Mouse (Mus musculus) limb, embryonic 11.5 days (tissue): ENCODE results near the gene Zhx3. TPM values are rescaled to one million over a fixed set of nuclear protein-coding genes. Genes with fewer than 3 reads are reported as not detected.

Experiments
- ATAC-seq: fragments of 200-750 bp; cut with Nextera tagmentation; 2 replicates; pipeline ENCODE4 v1.8.0; 2017; ENCODE audit warnings: low read depth; ENCODE audit not compliant: insufficient number of reproducible peaks, low FRiP score, low TSS enrichment
- DNase-seq: peaks from one replicate; pipeline ENCODE4 v3.0.0-alpha.2; 2015; ENCODE audit warnings: low spot score
- H3K27ac ChIP-seq: fragments of 300-500 bp; sonication (generic); replicated peaks from 2 replicates; pipeline ENCODE4 v1.5.1; 2014; ENCODE audit warnings: low read depth, mild to moderate bottlenecking, low read length
- H3K27me3 ChIP-seq: fragments of 300-500 bp; sonication (generic); 2 replicates; pipeline ENCODE4 v1.6.1; 2014; ENCODE audit warnings: mild to moderate bottlenecking, low read length, mixed read lengths; ENCODE audit not compliant: control insufficient read depth, insufficient read depth
- H3K36me3 ChIP-seq: fragments of 300-500 bp; sonication (generic); 2 replicates; pipeline ENCODE4 v1.6.1; 2014; ENCODE audit warnings: mild to moderate bottlenecking, low read length, moderate library complexity, mixed read lengths; ENCODE audit not compliant: control insufficient read depth, insufficient read depth
- H3K4me1 ChIP-seq: fragments of 300-500 bp; sonication (generic); 2 replicates; pipeline ENCODE4 v1.6.1; 2014; ENCODE audit warnings: low read length, mixed read lengths; ENCODE audit not compliant: control insufficient read depth, insufficient read depth
- H3K4me2 ChIP-seq: fragments of 300-500 bp; sonication (generic); 2 replicates; pipeline ENCODE4 v1.6.1; 2014; ENCODE audit warnings: low read depth, mild to moderate bottlenecking, moderate library complexity; ENCODE audit not compliant: severe bottlenecking
- H3K4me3 ChIP-seq: fragments of 300-500 bp; sonication (generic); 2 replicates; pipeline ENCODE4 v1.5.1; 2014; ENCODE audit warnings: low read depth, low read length
- H3K9ac ChIP-seq: fragments of 300-500 bp; sonication (generic); 2 replicates; pipeline ENCODE4 v1.6.1; 2014; ENCODE audit warnings: mild to moderate bottlenecking, low read length
- H3K9me3 ChIP-seq: fragments of 300-500 bp; sonication (generic); 2 replicates; pipeline ENCODE4 v1.6.1; 2016; ENCODE audit warnings: low read length; ENCODE audit not compliant: control insufficient read depth
- WGBS: fragments of 180-500 bp; shearing (Covaris S2); extraction: QIAGEN DNeasy Blood & Tissue Kit; methylation state at CpG from one replicate; pipeline ENCODE4 v1.1.7; 2014; 5-methylcytosine and 5-hydroxymethylcytosine counted together
- polyA plus RNA-seq: library from polyadenylated mRNA; unstranded; fragments of >200 nt; fragmentation: Nextera tagmentation; extraction: Ambion mirVana; gene quantifications from 2 replicates; pipeline ENCODE4 v1.2.1, GENCODE M21; 2014

The Zhx3 gene
- polyA plus RNA-seq, 1 experiment from 2014 or later, result 8.2 TPM

DNA sequence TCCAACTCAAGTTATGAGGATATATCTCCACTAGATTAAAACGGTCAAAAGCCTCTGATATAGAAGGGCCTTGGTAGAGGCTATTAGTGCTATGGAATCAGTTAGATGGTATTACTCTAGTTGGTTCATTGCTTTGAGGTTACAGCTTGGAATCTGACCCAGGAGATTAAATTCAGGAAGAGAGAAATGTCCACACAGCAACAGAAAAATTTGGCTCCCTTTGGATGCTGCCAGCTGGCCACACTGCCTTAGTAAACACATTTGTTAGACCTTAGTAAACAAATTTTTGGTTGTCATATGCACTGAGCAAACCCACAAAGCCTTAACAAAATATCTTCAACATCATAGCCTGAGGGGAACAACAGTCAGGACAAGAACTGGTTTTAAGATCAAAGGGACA, 62.0 kb downstream of the Zhx3 start:
- no peaks in the 10 kb centered on the region for H3K9me3 ChIP-seq
- no peak for ATAC-seq
- no peaks in the 10 kb centered on the region for H3K36me3 ChIP-seq
- H3K27ac ChIP-seq, result no peak overlapping the region
- H3K4me1 ChIP-seq, result peaks cover 3% of the 10 kb centered on the region; the same call in 1 of the 2 replicates
- no peaks in the 10 kb centered on the region for H3K27me3 ChIP-seq
- DNase-seq, result no peak
- no peak overlapping the region for H3K4me2 ChIP-seq
- 77% methylated on average over 1 of the region's 1 CpGs for WGBS
- no peak overlapping the region for H3K4me3 ChIP-seq
- H3K9ac ChIP-seq, result no peak overlapping the region

DNA sequence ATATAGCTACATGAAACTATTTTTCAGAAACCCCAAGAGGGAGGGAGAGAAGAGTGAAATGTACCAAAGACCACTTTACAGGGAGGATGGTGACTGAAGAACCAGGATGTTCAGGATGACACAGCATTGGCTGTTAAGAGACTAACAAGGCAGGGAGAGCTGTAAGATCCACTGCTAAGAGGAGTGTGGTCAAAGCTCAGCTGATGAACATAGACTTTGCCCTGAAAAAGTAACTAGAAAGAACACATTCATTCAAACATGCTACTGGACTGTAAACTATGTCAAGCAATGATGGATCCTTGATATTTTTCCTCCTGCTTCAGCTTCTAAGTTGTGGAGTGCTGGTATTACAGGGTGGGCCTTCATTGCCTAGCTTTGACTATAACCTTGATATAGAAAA, 62.4 kb downstream of the Zhx3 start:
- H3K27me3 ChIP-seq, result no peaks in the 10 kb centered on the region
- H3K9ac ChIP-seq, result no peak overlapping the region
- no peaks in the 10 kb centered on the region for H3K9me3 ChIP-seq
- H3K4me2 ChIP-seq, result no peak overlapping the region
- no peak overlapping the region for H3K4me3 ChIP-seq
- H3K4me1 ChIP-seq, result peaks cover 3% of the 10 kb centered on the region; the same call in 1 of the 2 replicates
- H3K36me3 ChIP-seq, result no peaks in the 10 kb centered on the region
- no peak overlapping the region for H3K27ac ChIP-seq
- ATAC-seq, result no peak
- no peak for DNase-seq

DNA sequence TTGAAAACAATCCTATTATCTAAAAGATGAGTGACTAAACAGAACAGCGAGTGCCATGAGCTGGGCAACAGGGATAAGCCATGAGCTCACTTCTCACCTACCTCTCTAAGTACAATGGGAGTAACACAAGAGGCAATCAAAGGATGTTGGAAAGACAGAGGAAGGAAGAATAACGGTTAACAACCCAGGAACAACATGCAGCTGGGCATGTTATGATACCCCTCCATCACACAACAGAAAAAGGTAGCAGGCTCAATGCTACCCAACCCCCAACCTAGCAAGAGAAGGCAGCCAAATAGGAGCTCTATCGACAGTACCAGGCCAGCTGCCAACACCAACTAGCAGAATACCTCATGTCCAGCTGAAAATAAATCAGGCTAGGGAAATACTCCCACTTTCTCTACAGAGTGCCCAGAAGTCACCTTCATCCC, 66.7 kb downstream of the Zhx3 start:
- no peaks in the 10 kb centered on the region for H3K27me3 ChIP-seq
- H3K4me1 ChIP-seq, result peaks cover 3% of the 10 kb centered on the region; the same call in 1 of the 2 replicates
- H3K9ac ChIP-seq, result no peak overlapping the region
- DNase-seq (no peak), ATAC-seq (no peak)
- H3K36me3 ChIP-seq, result no peaks in the 10 kb centered on the region
- 60% methylated on average over 3 of the region's 3 CpGs for WGBS
- H3K27ac ChIP-seq, result no peak overlapping the region
- H3K9me3 ChIP-seq, result no peaks in the 10 kb centered on the region
- no peak overlapping the region for H3K4me3 ChIP-seq
- no peak overlapping the region for H3K4me2 ChIP-seq

DNA sequence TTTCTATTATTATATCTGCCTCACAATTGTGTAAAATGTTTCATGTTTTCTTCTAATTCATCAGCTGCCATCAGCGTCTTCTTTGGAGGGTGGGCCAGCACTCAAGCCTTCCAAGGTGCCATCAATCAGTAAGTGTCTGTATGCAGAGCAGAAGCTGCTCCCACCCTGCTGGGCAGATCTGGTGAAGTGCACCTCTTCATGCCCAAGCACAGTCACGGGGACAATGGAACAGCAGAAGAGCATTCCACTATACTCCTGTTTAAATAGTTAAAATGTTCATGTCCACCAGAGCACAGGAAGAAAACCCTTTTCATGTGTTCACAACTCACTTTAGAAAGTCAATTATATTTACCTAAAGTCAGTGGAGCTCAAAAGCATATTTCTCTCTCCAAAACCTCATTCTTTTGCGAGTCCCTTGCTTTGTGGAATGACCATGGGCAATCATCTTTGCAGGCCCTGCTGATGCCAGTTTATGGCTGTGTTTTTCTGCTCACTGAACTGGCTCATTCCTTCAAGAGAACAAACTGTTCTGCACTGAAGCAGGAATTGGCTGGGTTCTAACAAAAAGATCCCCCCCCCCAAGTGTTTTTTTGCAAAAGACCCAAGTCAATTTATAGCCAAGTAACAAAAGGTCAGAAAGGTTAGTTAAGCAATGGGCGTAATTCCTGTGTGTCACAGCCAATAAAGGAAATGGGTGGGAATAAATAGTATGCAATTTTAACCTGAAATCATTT, 67.8 kb downstream of the Zhx3 start:
- ATAC-seq (no peak), DNase-seq (no peak)
- Histone ChIP-seq H3K4me2 (no peak overlapping the region), H3K9me3 (no peaks in the 10 kb centered on the region), H3K9ac (no peak overlapping the region), H3K4me1 (peaks cover 3% of the 10 kb centered on the region; the same call in 1 of the 2 replicates), H3K27ac (no peak overlapping the region), H3K27me3 (no peaks in the 10 kb centered on the region), H3K4me3 (no peak overlapping the region), H3K36me3 (no peaks in the 10 kb centered on the region)
- WGBS, result 31% methylated on average over 4 of the region's 4 CpGs

DNA sequence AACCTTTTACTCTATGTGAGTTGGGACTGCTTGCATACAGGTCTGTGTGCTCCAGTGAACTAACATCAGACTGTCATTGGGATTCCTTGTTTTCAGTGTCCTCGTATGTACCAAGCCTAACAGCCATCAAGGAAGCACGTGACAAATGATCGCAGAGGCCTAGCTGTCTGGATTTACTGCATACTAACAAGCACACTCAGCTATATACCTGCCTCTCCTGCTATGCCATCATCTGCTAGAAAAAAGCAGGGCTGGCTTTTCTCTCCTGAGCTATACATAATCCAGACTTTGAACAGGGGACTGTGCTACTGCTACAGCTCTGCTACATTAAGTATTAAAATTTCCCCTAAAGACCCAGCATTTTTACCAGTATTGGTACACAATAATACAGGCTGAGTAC, 70.5 kb downstream of the Zhx3 start:
- H3K36me3 ChIP-seq, result no peaks in the 10 kb centered on the region
- no peaks in the 10 kb centered on the region for H3K27me3 ChIP-seq
- no peak overlapping the region for H3K27ac ChIP-seq
- 61% methylated on average over 3 of the region's 3 CpGs for WGBS
- no peak overlapping the region for H3K4me3 ChIP-seq
- H3K4me1 ChIP-seq, result no peaks in the 10 kb centered on the region
- H3K9ac ChIP-seq, result no peak overlapping the region
- H3K9me3 ChIP-seq, result no peaks in the 10 kb centered on the region
- H3K4me2 ChIP-seq, result no peak overlapping the region
- DNase-seq (no peak), ATAC-seq (no peak)

DNA sequence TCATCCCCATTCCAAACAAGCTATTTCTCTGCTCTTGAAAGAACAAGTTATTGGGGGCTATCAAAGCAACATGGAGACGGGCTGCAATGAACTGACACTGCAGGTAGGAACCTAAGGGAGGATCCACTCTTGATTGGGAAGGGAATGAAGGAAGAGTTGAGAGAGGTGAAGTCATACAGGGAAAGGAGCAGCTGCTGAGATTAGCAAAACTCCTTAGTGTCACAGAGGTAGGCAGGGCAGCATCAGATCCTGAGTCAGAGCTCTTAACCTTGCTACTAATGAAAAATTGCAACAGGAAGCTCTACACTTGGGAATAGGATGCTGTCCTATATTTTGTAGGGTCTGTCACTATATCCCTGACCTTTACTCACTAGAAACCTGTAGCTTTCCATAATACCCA, 71.8 kb downstream of the Zhx3 start:
- H3K4me2 ChIP-seq, result no peak overlapping the region
- DNase-seq, result no peak
- no peak overlapping the region for H3K9ac ChIP-seq
- no peaks in the 10 kb centered on the region for H3K36me3 ChIP-seq
- 90% methylated on average over 1 of the region's 1 CpGs for WGBS
- H3K9me3 ChIP-seq, result no peaks in the 10 kb centered on the region
- H3K27me3 ChIP-seq, result no peaks in the 10 kb centered on the region
- H3K27ac ChIP-seq, result no peak overlapping the region
- ATAC-seq, result no peak
- no peak overlapping the region for H3K4me3 ChIP-seq
- no peaks in the 10 kb centered on the region for H3K4me1 ChIP-seq

DNA sequence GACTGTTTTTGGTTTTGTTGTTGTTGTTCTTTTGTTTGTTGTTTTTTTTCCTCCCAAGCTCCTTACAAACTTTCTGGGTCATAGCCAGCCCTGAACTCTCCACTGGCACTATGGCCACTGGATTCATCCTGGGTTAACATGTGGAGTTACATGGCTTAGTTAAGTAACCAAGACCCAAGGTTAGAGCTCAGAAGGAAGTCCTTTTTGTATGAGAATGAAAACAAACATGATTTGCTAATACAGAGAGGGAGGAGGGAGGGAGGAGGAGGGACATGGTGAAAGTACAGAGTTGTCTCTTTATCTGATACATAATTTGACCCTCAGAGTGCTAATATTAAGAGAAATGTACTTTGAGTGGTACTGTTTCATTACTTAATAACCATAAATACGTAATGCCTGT, 74.6 kb downstream of the Zhx3 start:
- DNase-seq, result no peak
- Histone ChIP-seq H3K36me3 (no peaks in the 10 kb centered on the region), H3K27ac (no peak overlapping the region), H3K9ac (no peak overlapping the region), H3K4me1 (no peaks in the 10 kb centered on the region), H3K27me3 (no peaks in the 10 kb centered on the region), H3K9me3 (no peaks in the 10 kb centered on the region), H3K4me2 (no peak overlapping the region), H3K4me3 (no peak overlapping the region)
- no peak for ATAC-seq
- 78% methylated on average over 1 of the region's 1 CpGs for WGBS

DNA sequence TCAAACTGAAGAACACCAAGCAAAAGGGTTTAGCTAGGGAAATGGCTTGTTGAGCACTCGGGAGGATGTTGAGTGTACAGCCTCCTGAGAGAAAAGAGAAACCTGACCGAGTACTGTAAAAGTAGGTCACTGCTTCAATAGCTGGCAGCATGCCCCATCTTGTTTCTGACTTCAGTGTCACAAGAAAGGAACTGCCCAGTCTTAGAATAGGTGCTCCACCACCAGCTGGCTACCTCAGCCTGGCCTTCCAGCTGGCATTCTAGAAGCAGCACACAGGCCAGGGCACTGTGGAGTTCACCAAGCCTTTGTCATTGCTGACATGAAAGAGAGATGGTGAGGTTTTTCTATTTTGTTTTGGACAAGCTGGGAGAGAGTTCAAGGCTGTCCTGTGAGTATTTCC, 75.8 kb downstream of the Zhx3 start:
- 89% methylated on average over 2 of the region's 2 CpGs for WGBS
- H3K27ac ChIP-seq, result no peak overlapping the region
- DNase-seq, result no peak

DNA sequence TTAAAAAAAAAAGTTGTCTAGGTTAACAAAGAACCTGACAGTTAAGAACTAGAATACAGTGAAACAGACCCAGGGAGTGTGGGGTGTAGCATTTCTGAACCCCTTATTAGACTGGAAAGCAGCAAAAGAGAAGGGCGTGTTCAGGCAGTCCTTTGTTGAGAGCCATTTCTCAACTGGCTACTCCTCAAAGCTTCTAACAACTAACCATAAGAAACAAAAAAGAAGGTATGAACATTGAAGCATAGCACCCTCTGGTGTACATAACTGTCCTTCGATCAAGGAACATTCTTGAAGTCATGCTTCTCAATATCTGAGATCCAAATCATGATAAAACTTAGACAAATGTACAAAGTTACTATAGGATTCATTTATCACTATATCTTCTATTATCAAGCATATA, 79.7 kb downstream of the Zhx3 start:
- 70% methylated on average over 2 of the region's 2 CpGs for WGBS
- DNase-seq, result no peak

More for the DNA sequence above, 75.8 kb downstream of the Zhx3 start:
- no peaks in the 10 kb centered on the region for H3K36me3 ChIP-seq
- H3K4me3 ChIP-seq, result no peak overlapping the region
- ATAC-seq, result no peak
- no peaks in the 10 kb centered on the region for H3K27me3 ChIP-seq
- H3K9ac ChIP-seq, result no peak overlapping the region
- no peak overlapping the region for H3K4me2 ChIP-seq
- H3K4me1 ChIP-seq, result no peaks in the 10 kb centered on the region
- no peaks in the 10 kb centered on the region for H3K9me3 ChIP-seq

More for the DNA sequence above, 79.7 kb downstream of the Zhx3 start:
- Histone ChIP-seq H3K4me2 (no peak overlapping the region), H3K27ac (no peak overlapping the region), H3K27me3 (no peaks in the 10 kb centered on the region), H3K4me1 (no peaks in the 10 kb centered on the region), H3K4me3 (no peak overlapping the region), H3K9ac (no peak overlapping the region), H3K9me3 (no peaks in the 10 kb centered on the region), H3K36me3 (no peaks in the 10 kb centered on the region)
- ATAC-seq, result no peak
